Mouse (Mus musculus): ENCODE data around the gene Slc39a10. TPM values are rescaled to one million over a fixed set of nuclear protein-coding genes. Genes with fewer than 3 reads are reported as not detected.
"Not testable (repeated sequence)": the region's sequence is repeated elsewhere in the genome, so short reads cannot be mapped to it uniquely, and the experiment has no call there.

Gene Slc39a10
- polyA plus RNA-seq, 1 experiment from 2014 or later: 76.2 TPM

- Histone ChIP-seq H3K9ac (no peak overlapping the region), H3K4me2 (replicated peaks) (no peak overlapping the region), H3K27me3 (ENCODE audit: control insufficient read depth, insufficient read depth, low read length) (no peaks in the 10 kb centered on the region), H3K36me3 (replicated peaks; ENCODE audit: control insufficient read depth, insufficient read depth) (peaks cover 26% of the 10 kb centered on the region), H3K4me1 (replicated peaks; ENCODE audit: control insufficient read depth, insufficient read depth, low read length) (no peaks in the 10 kb centered on the region; the same call in 1 of the 2 replicates), H3K9me3 (ENCODE audit: control insufficient read depth, low read length) (no peaks in the 10 kb centered on the region), H3K27ac (no peak overlapping the region), H3K4me3 (replicated peaks; ENCODE audit: low read length) (no peak overlapping the region)
- ATAC-seq (ENCODE audit: low FRiP score) (no peak), DNase-seq (ENCODE audit: low spot score) (no peak)
- 97% methylated on average over 5 of the region's 5 CpGs for WGBS
Observed at GRCm38 (mm10) chr1:46831927-46832326, 60.7 kb downstream of the Slc39a10 start.

DNA sequence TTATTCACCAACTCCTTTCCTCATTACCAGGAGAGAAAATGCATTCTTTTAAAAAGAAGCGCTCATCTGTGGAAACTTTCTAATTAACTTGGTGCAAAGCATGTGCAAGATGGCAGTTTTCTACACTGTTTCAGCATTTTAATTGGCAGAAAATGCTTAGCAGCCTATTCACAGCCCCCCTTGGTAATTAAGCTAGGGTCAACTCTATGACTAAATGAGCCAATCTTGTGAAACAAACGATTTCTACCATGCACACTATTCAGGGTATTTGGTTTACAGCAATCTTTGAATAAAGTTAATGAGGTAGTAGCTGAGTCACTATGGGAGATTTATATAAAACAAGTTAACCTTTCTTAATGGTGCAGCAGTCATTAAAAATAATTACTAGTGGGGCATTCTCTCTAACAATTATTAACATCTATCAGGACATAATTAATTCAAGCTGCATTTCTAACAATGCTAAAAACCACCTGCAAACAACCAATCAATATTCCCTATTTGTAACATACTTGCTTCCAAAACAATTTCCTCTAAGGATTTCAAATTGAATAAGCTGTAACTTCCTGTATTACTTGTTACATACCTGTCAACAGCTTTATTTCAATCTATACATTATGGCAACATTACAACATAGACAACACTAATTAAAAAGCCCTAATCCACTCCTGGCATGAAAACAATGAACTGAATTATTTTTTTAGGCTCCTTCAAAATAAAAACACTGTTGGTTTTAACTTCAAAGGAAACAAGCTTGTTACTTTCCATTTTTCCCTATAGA lies 62.4 kb downstream of the Slc39a10 start:
- DNase-seq (ENCODE audit: low spot score) (peak; percentile 38), ATAC-seq (ENCODE audit: low FRiP score) (peak; percentile 77)
- Histone ChIP-seq H3K27me3 (ENCODE audit: control insufficient read depth, insufficient read depth, low read length) (no peaks in the 10 kb centered on the region), H3K4me1 (replicated peaks; ENCODE audit: control insufficient read depth, insufficient read depth, low read length) (no peaks in the 10 kb centered on the region; the same call in 1 of the 2 replicates), H3K9ac (no peak overlapping the region), H3K27ac (no peak overlapping the region), H3K9me3 (ENCODE audit: control insufficient read depth, low read length) (no peaks in the 10 kb centered on the region), H3K4me2 (replicated peaks) (no peak overlapping the region), H3K36me3 (replicated peaks; ENCODE audit: control insufficient read depth, insufficient read depth) (peaks cover 28% of the 10 kb centered on the region), H3K4me3 (replicated peaks; ENCODE audit: low read length) (no peak overlapping the region)
- 42% methylated on average over 2 of the region's 2 CpGs for WGBS

- Histone ChIP-seq H3K27ac (no peak overlapping the region), H3K27me3 (ENCODE audit: control insufficient read depth, insufficient read depth, low read length) (no peaks in the 10 kb centered on the region), H3K9me3 (ENCODE audit: control insufficient read depth, low read length) (no peaks in the 10 kb centered on the region), H3K36me3 (replicated peaks; ENCODE audit: control insufficient read depth, insufficient read depth) (peaks cover 63% of the 10 kb centered on the region), H3K9ac (no peak overlapping the region), H3K4me2 (replicated peaks) (no peak overlapping the region), H3K4me3 (replicated peaks; ENCODE audit: low read length) (no peak overlapping the region), H3K4me1 (replicated peaks; ENCODE audit: control insufficient read depth, insufficient read depth, low read length) (no peaks in the 10 kb centered on the region)
- ATAC-seq (ENCODE audit: low FRiP score): no peak
- WGBS: 87% methylated on average over 4 of the region's 4 CpGs
- DNase-seq (ENCODE audit: low spot score): no peak
Observed at GRCm38 (mm10) chr1:46822256-46822972, 70.2 kb downstream of the Slc39a10 start.

- no peak overlapping the region for H3K4me3 ChIP-seq (replicated peaks; ENCODE audit: low read length)
- H3K9ac ChIP-seq: no peak overlapping the region
- 88% methylated on average over 5 of the region's 5 CpGs for WGBS
- H3K4me1 ChIP-seq (replicated peaks; ENCODE audit: control insufficient read depth, insufficient read depth, low read length): no peaks in the 10 kb centered on the region
- H3K9me3 ChIP-seq (ENCODE audit: control insufficient read depth, low read length): no peaks in the 10 kb centered on the region
- peaks cover 41% of the 10 kb centered on the region for H3K36me3 ChIP-seq (replicated peaks; ENCODE audit: control insufficient read depth, insufficient read depth)
- DNase-seq (ENCODE audit: low spot score) (no peak), ATAC-seq (ENCODE audit: low FRiP score) (no peak)
- no peaks in the 10 kb centered on the region for H3K27me3 ChIP-seq (ENCODE audit: control insufficient read depth, insufficient read depth, low read length)
- no peak overlapping the region for H3K4me2 ChIP-seq (replicated peaks)
- H3K27ac ChIP-seq: no peak overlapping the region
Observed at GRCm38 (mm10) chr1:46817934-46818333, 74.7 kb downstream of the Slc39a10 start.

- not testable (repeated sequence) for H3K9ac ChIP-seq
Observed at GRCm38 (mm10) chr1:46808630-46809029, 84.0 kb downstream of the Slc39a10 start.

DNA sequence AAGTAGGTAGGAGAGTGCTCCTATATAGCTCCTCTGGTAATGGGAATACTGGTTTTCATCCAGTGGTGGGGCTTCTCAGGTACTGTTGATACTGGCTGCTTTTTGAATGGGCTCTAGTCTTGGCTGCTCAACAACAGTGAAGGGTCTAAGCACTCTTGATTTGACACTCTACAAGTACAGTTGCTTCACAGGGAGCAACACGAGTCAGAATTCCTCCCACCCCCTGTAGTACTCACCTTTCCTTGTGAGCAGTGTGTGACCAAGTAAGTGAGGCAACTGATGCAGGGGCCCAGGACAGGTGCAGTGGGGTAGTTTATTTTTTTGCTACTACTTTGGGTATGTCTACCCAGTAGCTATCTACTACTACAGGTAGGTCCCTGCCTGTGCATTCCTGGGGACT lies 87.6 kb downstream of the Slc39a10 start:
- peak; percentile 17; the same call in 1 of the 2 replicates for ATAC-seq (ENCODE audit: low FRiP score)
- peaks cover 8% of the 10 kb centered on the region for H3K36me3 ChIP-seq (replicated peaks; ENCODE audit: control insufficient read depth, insufficient read depth)

More at GRCm38 (mm10) chr1:46808630-46809029, 84.0 kb downstream of the Slc39a10 start:
- H3K4me2 ChIP-seq (replicated peaks); H3K4me1 ChIP-seq (replicated peaks; ENCODE audit: control insufficient read depth, insufficient read depth, low read length); ATAC-seq (ENCODE audit: low FRiP score); H3K27me3 ChIP-seq (ENCODE audit: control insufficient read depth, insufficient read depth, low read length); H3K4me3 ChIP-seq (replicated peaks; ENCODE audit: low read length); DNase-seq (ENCODE audit: low spot score); H3K27ac ChIP-seq; H3K9me3 ChIP-seq (ENCODE audit: control insufficient read depth, low read length): not testable (repeated sequence)
- WGBS: 87% methylated on average over 4 of the region's 4 CpGs
- H3K36me3 ChIP-seq (replicated peaks; ENCODE audit: control insufficient read depth, insufficient read depth): peaks cover 33% of the 10 kb centered on the region

DNA sequence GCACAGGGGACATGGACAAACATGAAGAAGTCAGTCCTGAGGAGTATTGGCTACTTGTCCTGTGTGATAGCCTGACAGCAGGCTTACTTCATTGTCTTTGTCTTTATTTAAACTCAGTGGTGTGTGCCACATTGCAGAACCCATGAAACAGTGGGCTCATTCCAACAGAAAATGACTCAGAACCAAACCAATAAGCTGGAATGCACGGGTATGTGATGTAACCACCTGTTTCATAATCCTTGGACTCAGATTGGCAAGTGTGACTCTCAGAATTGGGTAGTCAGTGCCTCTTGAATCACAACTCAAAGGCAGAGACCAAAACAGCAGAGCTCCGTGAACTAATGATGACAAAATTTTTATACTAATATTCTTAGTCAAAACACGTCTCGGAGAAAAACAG lies 110.4 kb downstream of the Slc39a10 start:
- not testable (repeated sequence) for H3K27me3 ChIP-seq (ENCODE audit: control insufficient read depth, insufficient read depth, low read length); H3K9ac ChIP-seq; H3K36me3 ChIP-seq (replicated peaks; ENCODE audit: control insufficient read depth, insufficient read depth); H3K4me3 ChIP-seq (replicated peaks; ENCODE audit: low read length); DNase-seq (ENCODE audit: low spot score); H3K4me1 ChIP-seq (replicated peaks; ENCODE audit: control insufficient read depth, insufficient read depth, low read length); ATAC-seq (ENCODE audit: low FRiP score); H3K9me3 ChIP-seq (ENCODE audit: control insufficient read depth, low read length); H3K27ac ChIP-seq; H3K4me2 ChIP-seq (replicated peaks)
- 89% methylated on average over 4 of the region's 4 CpGs for WGBS

More for the DNA sequence above, 87.6 kb downstream of the Slc39a10 start:
- Histone ChIP-seq H3K27ac (no peak overlapping the region), H3K9ac (no peak overlapping the region), H3K4me1 (replicated peaks; ENCODE audit: control insufficient read depth, insufficient read depth, low read length) (no peaks in the 10 kb centered on the region), H3K9me3 (ENCODE audit: control insufficient read depth, low read length) (no peaks in the 10 kb centered on the region), H3K4me3 (replicated peaks; ENCODE audit: low read length) (no peak overlapping the region), H3K27me3 (ENCODE audit: control insufficient read depth, insufficient read depth, low read length) (no peaks in the 10 kb centered on the region), H3K4me2 (replicated peaks) (no peak overlapping the region)
- 81% methylated on average over 1 of the region's 1 CpGs for WGBS
- DNase-seq (ENCODE audit: low spot score): no peak

DNA sequence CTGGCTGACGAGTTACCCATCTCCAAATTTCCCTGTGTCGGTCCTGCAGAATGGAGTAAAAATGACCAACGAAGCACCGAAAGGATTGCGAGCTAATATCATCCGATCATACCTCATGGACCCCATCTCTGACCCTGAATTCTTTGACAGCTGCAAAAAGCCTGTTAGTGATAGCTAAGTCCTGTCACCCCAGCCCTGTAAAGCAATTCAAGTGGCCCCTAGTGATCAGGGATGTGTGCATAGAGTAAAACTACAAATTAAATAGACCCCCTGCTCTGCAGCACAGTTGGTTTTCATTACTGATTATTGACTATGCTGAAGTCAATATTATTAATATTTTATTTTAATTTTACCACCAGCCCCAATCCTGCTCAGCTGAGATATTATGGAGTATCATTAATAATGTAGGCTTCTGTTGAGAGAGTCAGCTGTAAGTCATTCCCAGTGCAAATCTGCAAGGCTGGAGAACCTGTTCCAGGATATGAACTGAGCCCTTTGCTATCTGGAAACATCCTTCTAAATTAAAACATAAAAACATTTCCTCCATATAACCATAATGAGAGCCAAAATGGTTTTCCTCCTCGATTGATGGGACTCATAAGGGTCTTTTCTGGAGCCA lies 122.5 kb downstream of the Slc39a10 start:
- not testable (repeated sequence) for H3K4me1 ChIP-seq (replicated peaks; ENCODE audit: control insufficient read depth, insufficient read depth, low read length); H3K4me2 ChIP-seq (replicated peaks); ATAC-seq (ENCODE audit: low FRiP score); H3K4me3 ChIP-seq (replicated peaks; ENCODE audit: low read length); DNase-seq (ENCODE audit: low spot score); H3K36me3 ChIP-seq (replicated peaks; ENCODE audit: control insufficient read depth, insufficient read depth); H3K9me3 ChIP-seq (ENCODE audit: control insufficient read depth, low read length); H3K9ac ChIP-seq; H3K27ac ChIP-seq; H3K27me3 ChIP-seq (ENCODE audit: control insufficient read depth, insufficient read depth, low read length)
- WGBS: 83% methylated on average over 7 of the region's 7 CpGs

DNA sequence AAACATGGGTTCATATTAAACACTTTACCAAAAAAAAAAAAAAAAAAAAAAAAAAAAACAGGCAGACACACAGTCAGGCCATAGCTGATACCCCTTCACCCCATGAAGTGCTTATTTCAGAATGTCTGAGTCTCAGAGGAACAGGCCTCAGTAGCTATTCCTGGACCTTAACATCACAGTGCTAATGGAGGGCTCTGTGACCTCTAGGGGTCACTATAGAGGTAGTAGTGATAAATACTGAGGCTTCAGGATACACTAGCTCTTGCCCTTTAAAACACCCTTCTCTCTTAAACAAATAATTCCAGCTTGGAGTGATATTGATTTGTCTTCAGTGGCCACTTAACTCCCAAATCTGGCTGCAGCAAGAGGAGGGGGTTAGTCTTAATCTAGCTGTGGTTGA lies 123.3 kb downstream of the Slc39a10 start:
- H3K4me3 ChIP-seq (replicated peaks; ENCODE audit: low read length); H3K9me3 ChIP-seq (ENCODE audit: control insufficient read depth, low read length); H3K27me3 ChIP-seq (ENCODE audit: control insufficient read depth, insufficient read depth, low read length); H3K36me3 ChIP-seq (replicated peaks; ENCODE audit: control insufficient read depth, insufficient read depth); DNase-seq (ENCODE audit: low spot score); H3K9ac ChIP-seq; H3K4me2 ChIP-seq (replicated peaks); ATAC-seq (ENCODE audit: low FRiP score); H3K27ac ChIP-seq; H3K4me1 ChIP-seq (replicated peaks; ENCODE audit: control insufficient read depth, insufficient read depth, low read length): not testable (repeated sequence)

All from hindbrain, embryonic 14.5 days (tissue).